Mouse (Mus musculus) ES-CJ7 (cell line): ENCODE measurements at regions not wholly inside any gene's neighbourhood (a gene's known extent, or its start where the extent isn't known, plus 50 kb on each side); places are given as distances from the start of the nearest gene placed in this dataset.

ENCODE experiments used
- DNase-seq: peaks from one replicate; pipeline ENCODE4 v3.0.0; 2011; ENCODE audit warnings: low read depth, low spot score

GRCm38 (mm10) chr5:33548800-33549199, 80.6 kb downstream of the Fam53a start:
- no peak for DNase-seq

- peak; percentile 84 for DNase-seq
Measured at GRCm38 (mm10) chr5:33543372-33543771, 86.1 kb downstream of the Fam53a start.

GRCm38 (mm10) chr5:33542643-33543042, 86.8 kb downstream of the Fam53a start:
- no peak for DNase-seq

- no peak for DNase-seq
Measured at GRCm38 (mm10) chr5:33542000-33542554, 87.4 kb downstream of the Fam53a start.

GRCm38 (mm10) chr5:33540259-33540658, 89.2 kb downstream of the Fam53a start:
- no peak for DNase-seq

- DNase-seq: peak; percentile 55
Measured at GRCm38 (mm10) chr5:33537429-33537828, 92.0 kb downstream of the Fam53a start.

GRCm38 (mm10) chr5:33537017-33537416, 92.4 kb downstream of the Fam53a start:
- DNase-seq: no peak

- peak; percentile 64 for DNase-seq
Measured at GRCm38 (mm10) chr5:33536261-33536660, 93.2 kb downstream of the Fam53a start.

- peak; percentile 100 for DNase-seq
Measured at GRCm38 (mm10) chr5:33535145-33536010, 94.1 kb downstream of the Fam53a start.

- peak; percentile 55 for DNase-seq
Measured at GRCm38 (mm10) chr5:33534345-33534744, 95.1 kb downstream of the Fam53a start.

GRCm38 (mm10) chr5:33533185-33533584, 96.2 kb downstream of the Fam53a start:
- DNase-seq: no peak

- DNase-seq: peak; percentile 81
Measured at GRCm38 (mm10) chr5:33531263-33531662, 97.5 kb upstream of the Nkx1-1 start.

GRCm38 (mm10) chr5:33529771-33530170, 96.0 kb upstream of the Nkx1-1 start:
- DNase-seq: peak; percentile 76

GRCm38 (mm10) chr5:33528971-33529670, 95.3 kb upstream of the Nkx1-1 start:
- DNase-seq: no peak

- no peak for DNase-seq
Measured at GRCm38 (mm10) chr5:33527750-33528149, 94.0 kb upstream of the Nkx1-1 start.

GRCm38 (mm10) chr5:33527316-33527715, 93.5 kb upstream of the Nkx1-1 start:
- peak; percentile 64 for DNase-seq

GRCm38 (mm10) chr5:33521951-33522742, 88.4 kb upstream of the Nkx1-1 start:
- no peak for DNase-seq

- no peak for DNase-seq
Measured at GRCm38 (mm10) chr5:33520856-33521255, 87.1 kb upstream of the Nkx1-1 start.

GRCm38 (mm10) chr5:33519394-33519793, 85.6 kb upstream of the Nkx1-1 start:
- peak; percentile 57 for DNase-seq

- DNase-seq: peak; percentile 63
Measured at GRCm38 (mm10) chr5:33518860-33519259, 85.1 kb upstream of the Nkx1-1 start.

GRCm38 (mm10) chr5:33517625-33518024, 83.8 kb upstream of the Nkx1-1 start:
- DNase-seq: no peak

- no peak for DNase-seq
Measured at GRCm38 (mm10) chr5:33516211-33516610, 82.4 kb upstream of the Nkx1-1 start.
